ENCODE assay signal across 28 mouse cellular contexts in genomic region chr2:90557913-90558312, GRCm38 (mm10). TPM values are rescaled to one million over a fixed set of nuclear protein-coding genes. Genes with fewer than 3 reads are reported as not detected.
A peak's percentile ranks its signal among the peaks of the same experiment; 100 is the strongest.
DNase-seq lines count a peak whose midpoint lies in the region; ATAC-seq and TF ChIP-seq lines count a peak whose summit lies in the region.
"Had no signal": no experiment of that assay in that cellular context is flagged by ENCODE, and none has a peak within 500 bp of the region (broad histone marks: within the 10 kb centered on the region; RNA-seq: fewer than 3 reads in every experiment).

No protein-coding gene starts in this region.

- no peak for TF ChIP-seq CTCF in forebrain, postnatal 0 days (IDR thresholded peaks at IDR 0.05; ENCODE audit: low read depth)
- no peak for TF ChIP-seq CTCF in liver, postnatal 0 days (IDR thresholded peaks at IDR 0.05; ENCODE audit: low read depth)

- H3K36me3 ChIP-seq in forebrain, postnatal 0 days (ENCODE audit: insufficient read depth): no peaks in the 10 kb centered on the region
- H3K36me3 ChIP-seq in forebrain, embryonic 10.5 days (replicated peaks): no peaks in the 10 kb centered on the region
- H3K36me3 ChIP-seq in liver, embryonic 11.5 days (ENCODE audit: control insufficient read depth, insufficient read depth, low read length): no peaks in the 10 kb centered on the region
- H3K36me3 ChIP-seq in liver, embryonic 12.5 days: no peaks in the 10 kb centered on the region
- no peaks in the 10 kb centered on the region for H3K36me3 ChIP-seq in liver, postnatal 0 days (replicated peaks; ENCODE audit: insufficient read depth, low read length)
- H3K36me3 ChIP-seq in midbrain, embryonic 10.5 days: no peaks in the 10 kb centered on the region
- H3K36me3 ChIP-seq: heart, embryonic 12.5 days; hindbrain, embryonic 13.5 days; limb, embryonic 13.5 days; midbrain, embryonic 12.5 days had no signal

- WGBS in forebrain, postnatal 0 days: 62% methylated on average over 3 of the region's 3 CpGs
- 83% methylated on average over 3 of the region's 3 CpGs for WGBS in forebrain, embryonic 10.5 days
- WGBS in liver, embryonic 11.5 days: 74% methylated on average over 3 of the region's 3 CpGs
- 61% methylated on average over 3 of the region's 3 CpGs for WGBS in liver, embryonic 12.5 days (ENCODE audit: insufficient replicate concordance)
- WGBS in liver, postnatal 0 days (ENCODE audit: insufficient replicate concordance): 59% methylated on average over 3 of the region's 3 CpGs
- WGBS in midbrain, embryonic 10.5 days: 88% methylated on average over 3 of the region's 3 CpGs

- no peaks in the 10 kb centered on the region for H3K9me3 ChIP-seq in forebrain, postnatal 0 days (ENCODE audit: low read length)
- no peaks in the 10 kb centered on the region for H3K9me3 ChIP-seq in forebrain, embryonic 10.5 days
- H3K9me3 ChIP-seq in liver, embryonic 11.5 days (ENCODE audit: control insufficient read depth, low read length): no peaks in the 10 kb centered on the region
- H3K9me3 ChIP-seq in liver, embryonic 12.5 days (replicated peaks): no peaks in the 10 kb centered on the region
- no peaks in the 10 kb centered on the region for H3K9me3 ChIP-seq in liver, postnatal 0 days (ENCODE audit: low read length)
- no peaks in the 10 kb centered on the region for H3K9me3 ChIP-seq in midbrain, embryonic 10.5 days (replicated peaks)
- H3K9me3 ChIP-seq: heart, embryonic 12.5 days; hindbrain, embryonic 13.5 days; limb, embryonic 13.5 days; midbrain, embryonic 12.5 days had no signal

- no peaks in the 10 kb centered on the region for H3K27me3 ChIP-seq in forebrain, postnatal 0 days (ENCODE audit: insufficient read depth, low read length)
- no peaks in the 10 kb centered on the region for H3K27me3 ChIP-seq in forebrain, embryonic 10.5 days (ENCODE audit: poor library complexity, severe bottlenecking)
- no peaks in the 10 kb centered on the region for H3K27me3 ChIP-seq in liver, embryonic 11.5 days (replicated peaks; ENCODE audit: control insufficient read depth, insufficient read depth, low read length)
- no peaks in the 10 kb centered on the region for H3K27me3 ChIP-seq in liver, embryonic 12.5 days (replicated peaks)
- H3K27me3 ChIP-seq in liver, postnatal 0 days (ENCODE audit: insufficient read depth, low read length): no peaks in the 10 kb centered on the region
- no peaks in the 10 kb centered on the region for H3K27me3 ChIP-seq in midbrain, embryonic 10.5 days (ENCODE audit: low read depth, poor library complexity, severe bottlenecking)
- H3K27me3 ChIP-seq: heart, embryonic 12.5 days; hindbrain, embryonic 13.5 days; midbrain, embryonic 12.5 days had no signal

- no peak overlapping the region for H3K27ac ChIP-seq in forebrain, postnatal 0 days (ENCODE audit: low read depth, low read length)
- H3K27ac ChIP-seq in forebrain, embryonic 10.5 days: no peak overlapping the region
- peak overlapping the region; percentile 98 for H3K27ac ChIP-seq in liver, embryonic 11.5 days (ENCODE audit: low read depth, low read length)
- H3K27ac ChIP-seq in liver, embryonic 12.5 days: peak overlapping the region; percentile 99
- H3K27ac ChIP-seq in liver, postnatal 0 days (ENCODE audit: low read depth): 0 out of 2 replicates have a peak overlapping the region, but pooled peaks have one; percentile 92
- no peak overlapping the region for H3K27ac ChIP-seq in midbrain, embryonic 10.5 days (replicated peaks)
- H3K27ac ChIP-seq: hindbrain, embryonic 13.5 days; limb, embryonic 13.5 days; midbrain, embryonic 12.5 days had no signal

- peaks cover 18% of the 10 kb centered on the region for H3K4me1 ChIP-seq in forebrain, postnatal 0 days (ENCODE audit: insufficient read depth)
- H3K4me1 ChIP-seq in forebrain, embryonic 10.5 days: peaks cover 20% of the 10 kb centered on the region
- H3K4me1 ChIP-seq in liver, embryonic 11.5 days (replicated peaks; ENCODE audit: control insufficient read depth, insufficient read depth, low read length): peaks cover 67% of the 10 kb centered on the region
- H3K4me1 ChIP-seq in liver, embryonic 12.5 days: peaks cover 98% of the 10 kb centered on the region
- H3K4me1 ChIP-seq in liver, postnatal 0 days (ENCODE audit: insufficient read depth): peaks cover 88% of the 10 kb centered on the region
- peaks cover 23% of the 10 kb centered on the region for H3K4me1 ChIP-seq in midbrain, embryonic 10.5 days

- no peak overlapping the region for H3K9ac ChIP-seq in forebrain, postnatal 0 days
- no peak overlapping the region for H3K9ac ChIP-seq in liver, embryonic 11.5 days (ENCODE audit: low read depth, low read length)
- H3K9ac ChIP-seq in liver, embryonic 12.5 days: peak overlapping the region; percentile 61; the same call in 1 of the 2 replicates
- no peak overlapping the region for H3K9ac ChIP-seq in liver, postnatal 0 days (replicated peaks)
- H3K9ac ChIP-seq: heart, embryonic 12.5 days; hindbrain, embryonic 13.5 days; limb, embryonic 13.5 days; midbrain, embryonic 12.5 days had no signal

- no peak overlapping the region for H3K4me2 ChIP-seq in forebrain, postnatal 0 days (ENCODE audit: low read depth)
- no peak overlapping the region for H3K4me2 ChIP-seq in liver, embryonic 11.5 days
- peak overlapping the region; percentile 60; the same call in 1 of the 2 replicates for H3K4me2 ChIP-seq in liver, embryonic 12.5 days
- no peak overlapping the region for H3K4me2 ChIP-seq in liver, postnatal 0 days (ENCODE audit: low read depth, low read length)
- H3K4me2 ChIP-seq: heart, embryonic 12.5 days; hindbrain, embryonic 13.5 days; limb, embryonic 13.5 days; midbrain, embryonic 12.5 days had no signal

- no peak overlapping the region for H3K4me3 ChIP-seq in forebrain, postnatal 0 days (ENCODE audit: low read depth, low read length)
- no peak overlapping the region for H3K4me3 ChIP-seq in forebrain, embryonic 10.5 days
- H3K4me3 ChIP-seq in liver, embryonic 11.5 days (ENCODE audit: low read depth, low read length): no peak overlapping the region
- no peak overlapping the region for H3K4me3 ChIP-seq in liver, embryonic 12.5 days
- H3K4me3 ChIP-seq in liver, postnatal 0 days (ENCODE audit: low read depth, low read length): no peak overlapping the region
- no peak overlapping the region for H3K4me3 ChIP-seq in midbrain, embryonic 10.5 days
- H3K4me3 ChIP-seq: erythroblast, embryonic 14.5 days; heart, embryonic 12.5 days; hindbrain, embryonic 13.5 days; left cerebral cortex, adult 2 months; limb, embryonic 13.5 days; midbrain, embryonic 12.5 days had no signal

- DNase-seq in forebrain, postnatal 0 days: no peak
- no peak for DNase-seq in forebrain, embryonic 10.5 days (ENCODE audit: extremely low spot score, low spot score)
- no peak for DNase-seq in liver, embryonic 11.5 days (ENCODE audit: low spot score)
- no peak for DNase-seq in liver
- no peak for DNase-seq in liver, postnatal 0 days
- no peak for DNase-seq in midbrain, embryonic 10.5 days (ENCODE audit: low spot score)
- DNase-seq in adrenal gland, postnatal 14 days: no peak
- DNase-seq: adrenal gland, adult 2 months; cerebellum, adult 11 months; cerebellum, adult 9-11 months; gastrocnemius, postnatal 14 days; heart, postnatal 4 days; kidney, adult 8-10 months; kidney, postnatal 10 days; lung, adult 2 months; lung, postnatal 10 days; thymus, adult 2 months; thymus, postnatal 36 days had no signal

- peak; percentile 59 for ATAC-seq in forebrain, postnatal 0 days
- ATAC-seq in liver, embryonic 11.5 days (replicated peaks; ENCODE audit: low FRiP score): no peak
- no peak for ATAC-seq in liver, embryonic 12.5 days
- ATAC-seq in liver, postnatal 0 days: no peak
- ATAC-seq: CD4-positive, CD25-positive, alpha-beta regulatory T cell, adult 4 months; forebrain, embryonic 14.5 days; intestine, embryonic 16.5 days had no signal

- TF ChIP-seq EP300 in liver, postnatal 0 days (IDR thresholded peaks at IDR 0.05; ENCODE audit: low read depth): no peak

RNA-seq across cellular contexts. Expression of gene Ptprj, which starts 22.5 kb away (rescaled TPM):
- total RNA-seq in forebrain, postnatal 0 days (2014; rRNA removed): 29.9 and 34.0 TPM in 2 replicates
- 2.5 and 3.9 TPM in 2 replicates for polyA plus RNA-seq in forebrain, postnatal 0 days (2015; fragmentation: Nextera tagmentation; extraction: Ambion mirVana)
- polyA plus RNA-seq in forebrain, embryonic 10.5 days (2016; fragmentation: Nextera tagmentation; extraction: Ambion mirVana): 1.9 and 2.1 TPM in 2 replicates
- polyA plus RNA-seq in liver, embryonic 11.5 days (2014; fragmentation: Nextera tagmentation; extraction: Ambion mirVana): 5.1 TPM in 2 replicates
- polyA plus RNA-seq in liver, embryonic 12.5 days (2016; fragmentation: Nextera tagmentation; extraction: Ambion mirVana): 3.0 and 3.7 TPM in 2 replicates
- polyA plus RNA-seq in liver, postnatal 0 days (2015; fragmentation: Nextera tagmentation; extraction: Ambion mirVana): 2.7 and 2.8 TPM in 2 replicates
- polyA plus RNA-seq in midbrain, embryonic 10.5 days (2016; fragmentation: Nextera tagmentation; extraction: Ambion mirVana): 2.1 and 2.2 TPM in 2 replicates
- total RNA-seq in adrenal gland, postnatal 14 days (2021): 23.7 and 23.9 TPM in 2 replicates
- polyA plus RNA-seq: erythroblast, embryonic 14.5 days had no signal

Comparison
In these comparisons a context has a peak if more than half of its experiments do, and no peak if none do; other contexts are left out.
1. H3K27ac ChIP-seq: peak in liver, embryonic 11.5 days (single experiment), liver, embryonic 12.5 days (single experiment) and liver, postnatal 0 days (single experiment); none in forebrain, postnatal 0 days (single experiment), forebrain, embryonic 10.5 days (single experiment) and midbrain, embryonic 10.5 days (single experiment).